Mouse (Mus musculus): Measurements from ENCODE around the gene Sdk1.

DNA sequence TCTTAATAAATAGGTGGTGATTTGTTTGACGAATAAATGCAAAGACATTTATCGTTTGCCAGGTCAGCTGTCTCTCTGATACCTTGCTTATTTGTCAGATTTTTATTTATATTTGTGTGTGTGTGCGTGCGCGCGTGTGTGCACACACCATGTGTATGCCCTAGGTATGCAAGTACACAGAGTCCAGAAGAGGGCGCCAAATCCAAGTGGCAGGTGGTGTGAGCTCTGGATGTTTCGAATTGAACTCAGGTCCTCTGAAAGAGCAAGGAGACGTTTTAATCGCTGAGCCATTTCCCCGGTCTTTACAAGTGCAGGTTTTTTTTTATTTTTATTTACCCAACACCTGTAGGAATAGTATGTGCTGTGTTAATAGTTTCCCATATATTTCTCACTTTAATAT, 632.5 kb downstream of the Sdk1 start:
- TF ChIP-seq CTCF (IDR thresholded peaks at IDR 0.05; ENCODE audit: borderline replicate concordance, control insufficient read depth, extremely low read depth, insufficient read depth, low read length, poor library complexity) = no peak
- no peak for TF ChIP-seq POLR2A (IDR thresholded peaks at IDR 0.05; ENCODE audit: control insufficient read depth, extremely low read depth, insufficient read depth, low read length, poor library complexity)
